Mouse (Mus musculus) heart, postnatal 14 days (tissue): ENCODE results near the gene Prdm5. TPM values are rescaled to one million over a fixed set of nuclear protein-coding genes. Genes with fewer than 3 reads are reported as not detected.

ENCODE experiments used
- DNase-seq, 2 experiments: peaks; one replicate each; pipeline ENCODE4 v3.0.0; 2021 to 2022
- intact Hi-C: fragments of 180-260 bp; cut with DNase I; formaldehyde crosslinking; loops from one replicate; pipeline ENCODE4 v1.15.1; 2025
- total RNA-seq, 2 experiments: library from RNA; stranded (reverse); gene quantifications; 2 replicates each; pipeline ENCODE4 v1.2.3; 2021

Gene Prdm5
- total RNA-seq, 2 experiments from 2014 or later = 8.2 to 9.0 TPM

DNA sequence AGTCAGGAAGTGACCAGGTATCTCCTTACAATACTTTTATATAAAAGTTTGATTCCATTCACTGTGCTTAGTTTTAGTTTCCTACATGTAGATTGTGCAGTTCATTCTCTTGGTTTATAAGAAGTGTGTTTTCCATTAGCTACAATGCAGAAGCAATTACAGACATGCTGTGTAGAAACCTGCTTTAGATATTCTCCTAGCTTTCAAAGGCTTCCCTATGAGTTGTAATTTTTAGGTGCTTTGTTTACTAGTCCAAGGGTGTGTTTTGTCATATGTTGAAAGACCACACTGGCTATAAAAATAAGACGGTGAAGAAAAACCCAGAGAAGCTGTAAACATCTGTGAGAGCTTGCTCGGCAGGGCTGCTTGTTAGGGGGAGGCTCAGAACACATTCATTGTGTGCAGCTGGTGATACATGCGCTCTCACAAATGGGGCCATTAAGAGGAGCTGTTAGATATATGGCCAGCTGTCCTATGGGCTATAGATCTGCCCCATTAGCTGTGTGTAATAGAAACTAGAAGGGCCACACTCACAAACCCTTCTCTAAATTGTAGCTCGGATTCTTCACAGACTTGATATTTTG, 144.8 kb downstream of the Prdm5 start:
- DNase-seq = no peak
- intact Hi-C loops = no loop called here

DNA sequence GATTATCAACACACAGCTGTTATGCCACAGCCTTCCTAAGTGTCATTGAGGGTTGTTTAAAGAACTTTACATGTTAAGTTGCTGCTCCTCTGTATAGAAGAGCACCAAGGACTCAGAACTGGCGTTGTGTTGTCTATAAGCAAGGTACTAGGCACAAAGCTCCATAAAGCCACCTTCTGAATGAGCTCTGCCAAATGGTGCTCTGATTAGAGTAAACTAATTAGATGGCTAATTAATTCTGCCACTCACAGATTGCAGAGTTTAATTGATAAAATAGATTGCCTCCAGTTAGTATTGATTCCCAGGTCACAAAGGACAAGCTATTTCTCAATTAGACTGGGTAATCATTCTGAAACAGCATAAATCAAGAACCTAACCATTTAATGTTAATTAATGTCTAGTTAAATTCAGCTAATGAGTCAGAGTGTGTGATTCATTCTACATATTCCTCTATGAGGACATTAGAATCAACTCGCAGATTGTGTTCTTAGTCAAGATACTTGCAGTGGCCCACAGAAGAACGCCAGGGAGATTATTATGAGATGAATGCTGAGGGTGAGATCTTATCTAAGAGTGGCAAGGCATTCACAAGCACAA, 147.0 kb downstream of the Prdm5 start:
- intact Hi-C loops = no loop called here
- DNase-seq = no peak

DNA sequence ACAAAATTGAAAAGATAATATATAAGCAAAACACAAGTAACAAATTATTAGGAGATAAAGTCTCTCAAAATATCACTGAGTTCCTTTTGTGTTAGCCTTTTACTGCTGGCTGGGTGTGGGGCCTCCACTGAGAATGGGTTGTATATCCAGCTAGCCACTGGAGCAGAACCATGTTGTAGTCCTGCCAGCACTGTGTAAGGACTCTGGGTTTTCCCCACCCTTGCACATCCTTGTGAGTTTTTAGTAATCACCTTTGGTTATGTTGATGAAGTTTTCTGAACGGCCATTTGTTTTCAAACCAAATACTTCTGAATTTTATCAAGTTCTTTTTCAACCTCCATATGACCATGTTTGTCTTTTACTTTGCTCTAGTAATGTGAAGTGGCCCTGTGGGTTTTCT, 151.7 kb downstream of the Prdm5 start:
- no peak for DNase-seq
- intact Hi-C loops = no loop called here

DNA sequence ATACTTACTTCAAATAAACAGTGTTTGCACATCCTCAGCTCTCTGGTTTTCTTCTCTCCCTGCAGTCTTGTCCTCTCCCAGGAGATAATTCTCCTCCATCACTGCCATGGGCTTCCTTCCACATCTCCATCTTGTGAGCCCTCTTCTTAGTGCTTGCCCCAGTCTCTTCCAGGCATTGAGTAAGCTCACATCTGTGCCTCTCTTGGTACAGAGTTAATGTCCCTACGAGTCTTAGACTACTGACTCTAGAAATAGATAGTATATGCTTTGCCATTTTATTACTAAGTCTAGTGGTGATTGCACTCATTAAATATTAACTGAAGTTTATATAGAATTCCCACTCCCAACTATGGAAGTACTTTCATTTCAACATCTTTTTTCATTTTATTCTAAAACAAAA, 154.0 kb downstream of the Prdm5 start:
- DNase-seq = no peak
- intact Hi-C loops = no loop called here

DNA sequence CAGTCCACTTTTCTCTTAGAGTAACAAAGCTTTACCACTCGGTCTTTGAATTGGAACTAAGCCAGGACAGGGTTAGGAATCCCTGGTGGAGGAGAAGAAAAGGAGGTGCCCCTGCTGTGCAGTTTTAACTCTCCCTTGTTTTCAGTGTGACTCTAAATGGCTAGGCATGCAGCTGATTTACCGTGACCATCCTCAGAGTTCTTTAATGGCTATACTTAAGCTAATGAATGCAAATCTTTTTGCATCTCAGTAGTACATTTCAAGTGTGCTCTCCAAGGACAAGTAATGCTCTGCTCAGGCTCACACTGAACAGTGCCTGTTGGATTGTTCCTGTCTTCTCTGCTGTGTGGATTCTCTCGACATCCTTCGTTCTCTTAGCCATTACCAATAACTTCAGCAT, 154.4 kb downstream of the Prdm5 start:
- DNase-seq = no peak
- intact Hi-C loops = no loop called here

DNA sequence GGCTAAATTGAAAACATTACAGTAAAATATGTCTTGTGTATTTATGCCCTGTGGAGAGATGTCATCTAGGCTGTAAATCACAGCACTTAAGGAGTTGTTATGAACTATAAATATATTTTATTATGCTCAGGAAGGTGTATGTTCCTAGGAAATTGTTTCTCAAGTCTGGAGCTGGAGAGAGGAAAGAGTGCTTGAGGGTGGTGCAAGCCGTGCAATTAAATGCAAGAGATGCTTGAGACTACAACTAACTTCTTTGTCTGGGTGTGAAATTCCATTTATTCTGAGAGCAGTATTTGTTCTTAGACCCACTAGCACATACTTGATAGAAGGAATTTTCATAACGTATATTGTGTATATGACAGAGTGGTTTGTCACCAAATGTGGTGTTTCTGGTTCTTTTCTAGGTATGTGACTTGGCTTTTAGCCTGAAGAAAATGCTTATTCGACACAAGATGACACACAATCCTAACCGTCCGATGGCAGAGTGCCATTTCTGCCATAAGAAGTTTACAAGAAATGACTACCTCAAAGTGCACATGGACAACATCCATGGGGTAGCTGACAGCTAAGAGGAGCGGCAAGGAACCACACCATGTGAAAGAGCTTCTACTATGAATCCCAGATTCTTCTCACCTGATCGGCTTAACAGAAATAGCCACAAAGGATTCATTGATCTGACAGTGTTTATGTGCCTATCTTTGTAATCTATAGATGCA, 156.9 kb downstream of the Prdm5 start:
- intact Hi-C loops = no loop called here
- no peak for DNase-seq

DNA sequence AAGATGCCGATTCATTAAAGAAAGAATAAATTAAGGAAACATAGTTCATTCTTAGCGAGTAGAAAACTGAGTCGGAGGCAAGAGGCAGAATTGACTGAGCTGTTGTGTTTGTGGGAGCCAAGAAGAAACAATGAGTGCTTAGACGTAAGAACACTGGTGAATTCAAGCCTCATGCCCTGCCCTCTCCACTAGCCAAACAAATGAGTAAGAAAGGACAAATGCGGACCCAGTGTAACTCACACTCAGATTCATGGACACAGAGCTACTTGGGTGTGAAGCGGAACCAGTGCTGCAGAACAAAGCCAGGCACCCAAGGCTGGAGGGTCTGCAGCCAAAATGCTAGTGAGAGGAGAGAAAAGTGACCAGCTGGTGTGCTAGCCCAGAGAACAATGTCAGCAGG, 171.7 kb downstream of the Prdm5 start:
- DNase-seq = no peak
- intact Hi-C loops = no loop called here

DNA sequence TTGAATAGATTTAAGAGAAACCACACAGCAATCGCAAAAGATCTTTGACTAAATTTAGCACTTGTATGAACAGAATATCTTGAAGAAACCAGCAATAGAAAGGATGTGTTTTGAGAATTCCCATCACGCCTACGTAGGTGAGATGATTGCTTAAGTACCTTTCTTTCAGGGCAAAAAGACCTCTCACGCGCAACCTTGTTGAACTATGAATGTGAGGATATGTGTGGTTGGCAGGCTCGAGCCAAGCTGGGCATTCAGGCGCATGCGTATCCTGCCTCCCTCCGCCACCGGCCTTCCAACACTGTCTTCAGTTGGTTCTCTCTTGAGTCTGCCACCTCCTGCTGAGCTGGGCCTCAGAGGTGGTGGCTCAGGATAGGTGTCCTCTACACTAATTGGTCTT, 173.5 kb downstream of the Prdm5 start, which contains the start of gene 4930544G11Rik:
Gene 4930544G11Rik (plus strand): TSS at position 301 of the 400 bp plus-strand sequence.
- intact Hi-C loops = no loop called here

DNA sequence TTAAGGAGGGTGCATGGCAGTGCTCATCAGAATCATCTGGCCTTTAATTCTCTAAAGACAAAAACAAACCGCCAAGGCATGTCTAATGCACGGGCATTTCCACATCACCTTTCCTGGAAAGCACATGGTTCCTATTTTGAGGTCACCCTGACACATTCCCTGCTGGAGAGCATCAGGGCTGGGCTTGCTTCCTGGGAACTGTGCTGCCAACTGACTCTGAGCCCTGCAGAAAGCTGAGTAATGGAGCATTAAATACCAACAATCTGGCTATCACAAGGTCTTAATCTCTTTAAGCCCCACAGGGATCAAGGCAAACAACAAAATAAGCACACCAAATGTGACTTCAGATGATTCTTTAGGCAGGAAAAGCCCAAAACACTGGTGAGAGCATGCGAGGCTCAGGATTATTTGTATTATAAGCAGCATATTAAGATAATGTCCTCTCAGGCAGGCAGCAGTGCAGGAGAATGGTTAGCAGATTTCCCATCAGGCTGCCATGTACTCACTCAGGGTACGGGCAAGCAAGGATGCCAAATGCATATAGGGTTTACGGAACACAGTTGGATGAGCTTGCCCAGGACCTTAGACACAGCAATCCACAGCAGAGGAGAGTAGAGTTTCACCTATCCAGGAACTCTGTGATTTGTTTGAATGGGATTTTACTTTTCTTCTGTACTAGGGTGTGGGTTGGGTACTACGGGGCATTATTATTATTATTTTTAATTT, 190.8 kb downstream of the Prdm5 start:
- intact Hi-C loops = no loop called here

More for the DNA sequence above, 173.5 kb downstream of the Prdm5 start, which contains the start of gene 4930544G11Rik:
- no peak for DNase-seq

DNA sequence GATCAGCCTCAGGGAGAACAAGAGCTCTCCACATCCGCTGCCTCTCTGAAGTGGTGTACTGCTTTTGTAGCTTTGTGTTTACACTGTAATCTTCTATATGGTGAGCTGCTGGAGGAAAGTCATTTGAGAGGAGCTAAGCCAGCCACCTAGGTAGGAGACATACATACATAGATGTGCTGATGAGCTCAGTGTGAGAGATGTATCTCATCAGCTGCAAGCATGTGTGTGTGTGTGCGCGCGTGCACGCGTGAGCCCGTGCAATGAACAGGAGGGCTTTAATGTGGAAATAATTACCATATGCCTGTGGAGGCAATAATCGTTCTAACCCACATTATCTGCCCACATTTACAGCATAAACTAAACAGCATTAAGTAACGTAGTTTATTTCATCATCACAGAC, 191.6 kb downstream of the Prdm5 start:
- intact Hi-C loops = no loop called here
- DNase-seq = no peak

More for the DNA sequence above, 190.8 kb downstream of the Prdm5 start:
- peak in 1 of 2 experiments; percentile 2 for DNase-seq

Other genes with a start within 250 kb of the Prdm5 start
- 1 to 10 TPM; 1.2 to 1.8 TPM for gene Ndnf, start 107.4 kb upstream of the Prdm5 start, total RNA-seq
- gene 4930544G11Rik, start 173.6 kb downstream of the Prdm5 start, total RNA-seq = not detected